Mouse (Mus musculus) hematopoietic stem cell, adult 5-6 weeks (primary cell): ENCODE data around the gene Mrpl42. TPM values are rescaled to one million over a fixed set of nuclear protein-coding genes. Genes with fewer than 3 reads are reported as not detected.

ENCODE experiments used
- ATAC-seq, 2 experiments: fragments of 125-278 bp in 1 of 2; replicated peaks in 1 of 2; 2 replicates each; pipeline ENCODE4 v1.8.0; 2016 to 2017; ENCODE audit warnings: inconsistent platforms in 2 of 2, mild to moderate bottlenecking in 2 of 2, moderate number of reproducible peaks in 2 of 2, low read depth in 1 of 2, moderate TSS enrichment in 1 of 2; ENCODE audit not compliant: low FRiP score in 2 of 2, poor library complexity in 2 of 2, severe bottlenecking in 2 of 2, insufficient read depth in 1 of 2, low TSS enrichment in 1 of 2
- total RNA-seq: library from RNA; stranded (forward); fragments of 172-1452, 232-1000 nt; gene quantifications from 2 replicates; pipeline ENCODE4 v1.2.3, GENCODE M21; 2017

Gene Mrpl42
- total RNA-seq, 1 experiment from 2014 or later: 186 TPM

- no peak for ATAC-seq
Measured at GRCm38 (mm10) chr10:95471889-95472547, 29.7 kb downstream of the Mrpl42 start.

- no peak for ATAC-seq
Measured at GRCm38 (mm10) chr10:95471186-95471585, 30.6 kb downstream of the Mrpl42 start.

- ATAC-seq: no peak
Measured at GRCm38 (mm10) chr10:95468894-95469293, 32.8 kb downstream of the Mrpl42 start.

GRCm38 (mm10) chr10:95465485-95465896, 36.2 kb downstream of the Mrpl42 start:
- ATAC-seq: no peak

- no peak for ATAC-seq
Measured at GRCm38 (mm10) chr10:95464527-95464926, 37.2 kb downstream of the Mrpl42 start.

- ATAC-seq: no peak
Measured at GRCm38 (mm10) chr10:95462231-95462630, 39.5 kb downstream of the Mrpl42 start.

- no peak for ATAC-seq
Measured at GRCm38 (mm10) chr10:95461053-95461553, 40.6 kb downstream of the Mrpl42 start.

- no peak for ATAC-seq
Measured at GRCm38 (mm10) chr10:95458050-95458806, 43.5 kb downstream of the Mrpl42 start.

GRCm38 (mm10) chr10:95457367-95458049, 44.2 kb downstream of the Mrpl42 start:
- ATAC-seq: no peak

GRCm38 (mm10) chr10:95456103-95456502, 45.6 kb downstream of the Mrpl42 start:
- no peak for ATAC-seq

GRCm38 (mm10) chr10:95453282-95453681, 48.5 kb downstream of the Mrpl42 start:
- no peak for ATAC-seq

GRCm38 (mm10) chr10:95449033-95449432, 52.7 kb downstream of the Mrpl42 start:
- ATAC-seq: no peak

GRCm38 (mm10) chr10:95447954-95448353, 53.8 kb downstream of the Mrpl42 start:
- no peak for ATAC-seq

- ATAC-seq: no peak
Measured at GRCm38 (mm10) chr10:95445104-95446056, 56.4 kb downstream of the Mrpl42 start.

- no peak for ATAC-seq
Measured at GRCm38 (mm10) chr10:95442334-95442733, 59.4 kb downstream of the Mrpl42 start.

- ATAC-seq: no peak
Measured at GRCm38 (mm10) chr10:95440566-95440965, 61.2 kb downstream of the Mrpl42 start.

- no peak for ATAC-seq
Measured at GRCm38 (mm10) chr10:95439718-95440339, 61.9 kb downstream of the Mrpl42 start.
